Mouse (Mus musculus): ENCODE results near the gene Iqsec1.

Iqsec1 gene

GRCm38 (mm10) chr6:90953349-90953748 lies 35.1 kb downstream of the Iqsec1 start:
- no peak for DNase-seq

DNA sequence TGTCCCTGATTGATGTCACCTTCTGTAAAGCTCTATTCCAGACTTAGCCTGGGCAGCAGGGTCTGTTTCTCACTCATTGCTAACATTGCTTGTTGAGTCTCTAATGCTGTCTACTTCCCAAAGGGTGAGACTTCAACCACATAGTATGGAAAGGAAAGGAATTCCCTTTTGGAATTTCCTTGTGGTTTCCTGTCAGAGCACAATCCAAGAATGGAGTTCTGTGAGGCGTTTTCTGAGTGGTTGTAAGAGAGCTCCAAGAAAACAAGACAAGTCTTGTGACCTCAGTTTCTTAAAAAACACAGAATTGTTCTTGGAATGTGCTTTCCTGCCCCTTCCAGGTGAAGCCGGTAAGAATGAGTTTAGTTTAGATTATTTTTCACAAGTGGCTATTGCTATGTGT lies 37.5 kb downstream of the Iqsec1 start:
- DNase-seq: no peak

DNA sequence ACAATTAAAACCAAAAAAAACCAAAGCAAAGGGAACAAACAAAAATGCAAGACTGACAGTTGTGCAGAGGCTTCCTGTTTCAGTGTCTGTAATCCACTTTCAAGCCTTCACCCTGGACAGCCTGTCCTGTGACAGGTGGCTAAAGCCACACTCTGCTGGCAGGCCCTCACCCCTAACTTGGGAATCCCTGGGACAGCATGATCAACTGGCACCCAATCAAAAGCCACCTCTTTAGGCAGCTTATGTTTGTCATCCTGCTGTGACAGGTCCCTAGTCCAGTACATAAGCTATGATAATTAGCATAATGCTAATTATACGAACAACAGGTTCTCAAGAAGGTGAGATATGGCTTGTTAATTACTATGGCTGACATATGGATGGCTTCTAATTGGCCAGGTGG lies 40.4 kb downstream of the Iqsec1 start:
- DNase-seq: no peak

DNA sequence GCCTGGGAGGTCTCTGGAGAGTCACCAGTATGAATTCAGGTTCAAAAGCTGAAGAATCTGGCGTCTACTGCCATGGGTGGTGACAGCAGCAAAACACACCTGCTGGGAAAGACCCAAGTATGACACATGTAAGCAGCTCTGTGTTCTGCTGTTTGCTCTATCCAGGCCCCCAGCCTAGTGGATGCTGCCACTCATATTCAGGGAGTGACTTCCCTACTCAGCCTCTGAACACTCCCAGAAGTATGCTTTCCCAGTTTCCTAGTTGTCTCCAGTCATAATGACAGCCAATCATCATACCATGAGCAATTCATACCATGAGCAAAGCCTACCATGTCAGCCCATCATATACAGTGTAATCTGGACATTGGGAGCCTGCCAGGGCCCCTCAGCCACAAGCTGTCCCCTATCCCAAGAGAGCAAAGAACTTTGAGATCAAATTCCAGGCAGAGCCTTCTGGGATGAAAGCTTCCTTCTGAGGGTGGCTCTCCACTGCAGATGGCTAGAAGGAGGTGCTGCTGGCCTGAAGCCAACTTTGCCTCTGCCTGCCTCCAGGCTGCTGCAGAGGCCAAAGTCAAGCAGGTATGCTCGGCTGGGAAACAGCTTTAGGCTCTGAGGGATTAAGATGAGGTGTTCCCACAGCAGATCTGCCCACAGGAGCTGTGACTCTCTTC lies 42.8 kb downstream of the Iqsec1 start:
- DNase-seq: peak; percentile 31 to 41

DNA sequence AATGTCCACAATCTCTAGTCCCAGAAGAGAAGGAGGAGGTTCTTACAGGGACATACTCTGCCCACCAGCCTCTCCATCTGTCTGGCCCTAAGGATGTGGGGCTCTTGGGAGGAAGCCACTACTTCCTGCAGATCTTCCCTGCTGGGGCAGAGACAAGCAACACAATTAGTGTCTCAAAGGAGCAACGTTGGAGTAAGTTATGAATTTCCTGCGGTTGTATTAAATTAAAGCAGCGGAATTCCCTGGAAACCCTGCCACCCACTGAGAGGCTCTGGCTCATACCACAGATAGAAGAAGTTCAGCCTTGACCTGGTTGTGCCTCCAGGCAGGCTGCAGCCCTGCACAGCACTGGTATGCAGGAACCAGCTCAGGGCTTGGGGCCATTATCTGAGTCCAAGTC lies 47.2 kb downstream of the Iqsec1 start:
- no peak for DNase-seq

DNA sequence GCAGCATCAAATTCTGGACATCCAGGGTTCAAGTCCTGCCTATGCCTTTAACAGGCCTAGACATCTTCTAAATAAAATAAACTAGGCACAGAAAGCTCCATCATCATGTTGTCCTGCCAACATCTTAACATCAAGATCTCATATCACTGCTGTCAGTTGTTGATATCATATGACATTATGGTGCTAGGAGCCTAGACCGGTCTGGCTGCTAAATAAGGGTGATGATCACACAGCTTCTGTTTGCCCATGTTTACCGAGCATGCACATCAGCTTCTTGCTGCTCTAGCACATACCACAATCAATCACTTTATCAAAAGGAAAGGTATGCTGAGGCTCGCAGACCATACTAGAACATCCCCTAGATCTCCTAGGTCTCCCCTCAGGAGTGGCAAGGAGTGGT lies 54.8 kb downstream of the Iqsec1 start:
- no peak for DNase-seq

- DNase-seq: no peak
Measured at GRCm38 (mm10) chr6:90928806-90929205, 59.7 kb downstream of the Iqsec1 start.

DNA sequence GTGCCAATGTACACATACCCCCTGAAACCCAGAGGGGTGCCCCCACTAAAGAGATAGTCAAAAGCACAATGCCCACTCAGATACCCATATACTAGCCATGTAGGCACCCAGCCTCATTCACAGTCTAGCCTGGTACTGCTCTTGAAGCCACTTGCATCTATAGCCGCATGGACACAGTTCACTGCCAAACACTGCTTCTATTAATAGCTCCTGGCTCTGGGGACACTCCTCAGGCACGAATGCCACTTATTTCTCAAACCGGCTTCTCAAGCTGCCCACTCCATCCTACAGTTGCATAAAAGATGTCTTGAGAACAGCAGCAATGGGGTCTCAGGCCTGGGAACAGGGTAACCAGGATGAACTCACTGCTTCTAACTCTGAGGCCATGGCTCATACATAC lies 63.0 kb downstream of the Iqsec1 start:
- DNase-seq: no peak

- DNase-seq: no peak
Measured at GRCm38 (mm10) chr6:90924796-90925195, 63.7 kb downstream of the Iqsec1 start.

- DNase-seq: no peak
Measured at GRCm38 (mm10) chr6:90924379-90924778, 64.1 kb downstream of the Iqsec1 start.

DNA sequence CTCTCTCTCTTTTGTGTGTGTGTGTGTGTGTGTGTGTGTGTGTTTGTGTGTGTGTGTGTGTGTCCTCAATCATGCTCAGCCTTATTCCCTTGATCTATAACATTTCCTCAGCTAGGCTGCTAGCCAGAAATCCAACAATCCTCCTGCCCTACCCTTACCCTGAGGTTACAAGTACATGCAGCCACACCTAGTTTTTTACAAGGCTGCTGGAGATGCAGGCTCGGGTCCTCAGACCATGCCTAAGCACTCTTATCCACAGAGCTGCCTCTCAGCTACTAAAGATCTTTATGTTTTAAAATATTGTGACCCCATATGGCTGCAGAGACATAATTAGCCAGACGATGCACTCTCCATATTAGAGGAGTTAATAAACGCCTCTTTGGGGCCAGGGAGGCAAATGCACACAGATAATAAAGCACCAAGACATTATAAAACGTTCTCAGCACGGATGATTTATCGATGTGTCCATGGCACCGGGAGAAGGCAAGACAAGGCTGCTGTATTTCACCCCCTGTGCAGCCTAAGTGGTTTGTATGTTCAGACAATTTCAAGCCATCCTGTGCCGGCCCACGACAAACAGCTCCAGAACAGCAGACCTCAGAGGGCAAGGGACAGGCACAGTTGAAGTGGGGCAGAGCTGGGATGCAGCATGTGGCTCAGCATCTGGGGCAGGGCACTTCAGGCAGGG lies 67.1 kb downstream of the Iqsec1 start:
- no peak for DNase-seq

GRCm38 (mm10) chr6:90920510-90921220 lies 67.8 kb downstream of the Iqsec1 start:
- no peak for DNase-seq

GRCm38 (mm10) chr6:90919636-90920420 lies 68.7 kb downstream of the Iqsec1 start:
- no peak for DNase-seq

GRCm38 (mm10) chr6:90915585-90915984 lies 72.9 kb downstream of the Iqsec1 start:
- DNase-seq: no peak

DNA sequence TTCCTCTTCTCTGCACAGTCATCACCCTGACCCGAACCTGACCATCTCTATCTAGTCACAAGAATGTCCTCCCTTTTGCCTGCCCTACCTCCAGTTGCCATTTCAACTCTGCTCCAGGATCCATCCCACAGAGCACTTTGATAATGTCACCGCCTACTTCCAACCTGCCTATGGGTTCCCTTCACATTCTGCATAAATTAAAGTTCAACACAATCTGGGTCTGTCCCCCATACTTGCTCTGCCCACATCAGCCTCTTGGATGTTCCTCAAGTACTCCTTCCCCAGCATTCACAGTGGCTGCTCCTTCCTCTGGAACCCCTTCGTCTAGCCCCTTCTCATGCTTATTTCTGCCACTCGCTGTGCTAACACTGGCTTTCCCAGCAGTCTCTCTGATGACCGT lies 74.7 kb downstream of the Iqsec1 start:
- no peak for DNase-seq

DNA sequence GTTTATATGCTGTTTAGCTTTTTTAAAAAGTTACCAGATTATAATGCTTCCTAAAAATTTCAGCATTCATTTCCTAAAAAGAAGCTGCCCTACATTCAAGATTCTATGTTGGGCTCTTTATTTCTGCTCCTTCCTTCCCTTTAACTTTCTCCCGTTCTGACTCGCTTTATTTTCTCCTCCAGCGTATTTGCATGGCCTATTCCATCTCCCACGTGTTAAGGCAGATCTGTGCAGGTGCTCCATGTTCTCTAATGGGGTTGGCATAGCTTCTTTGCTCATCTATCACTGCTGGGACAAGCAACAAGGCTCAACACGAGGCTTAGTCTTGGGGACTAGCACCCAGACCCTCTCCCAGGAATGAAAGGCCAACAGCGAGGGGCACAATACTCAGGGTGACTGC lies 75.7 kb downstream of the Iqsec1 start:
- DNase-seq: no peak

- DNase-seq: no peak
Measured at GRCm38 (mm10) chr6:90904143-90904542, 84.3 kb downstream of the Iqsec1 start.

GRCm38 (mm10) chr6:90900302-90900701 lies 88.2 kb downstream of the Iqsec1 start:
- no peak for DNase-seq

DNA sequence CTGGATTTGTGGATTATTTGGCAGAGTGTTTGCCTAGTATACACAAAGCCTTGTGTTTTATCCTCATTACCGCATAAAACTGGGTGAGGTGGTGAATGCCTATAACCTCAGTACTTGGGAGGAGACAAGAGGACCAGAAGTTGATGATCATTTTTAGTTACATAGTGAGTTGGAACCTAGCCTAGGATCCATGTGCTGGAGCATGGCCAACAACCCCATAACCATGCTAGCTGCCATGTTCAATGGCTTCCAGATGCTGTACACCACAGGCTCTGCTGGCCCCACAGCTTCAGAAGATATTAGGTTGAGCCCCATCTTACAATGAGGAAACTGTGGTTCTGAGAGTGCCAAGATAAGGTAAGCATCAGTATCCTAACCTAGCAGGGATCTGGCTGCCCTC lies 89.2 kb downstream of the Iqsec1 start:
- DNase-seq: no peak

DNA sequence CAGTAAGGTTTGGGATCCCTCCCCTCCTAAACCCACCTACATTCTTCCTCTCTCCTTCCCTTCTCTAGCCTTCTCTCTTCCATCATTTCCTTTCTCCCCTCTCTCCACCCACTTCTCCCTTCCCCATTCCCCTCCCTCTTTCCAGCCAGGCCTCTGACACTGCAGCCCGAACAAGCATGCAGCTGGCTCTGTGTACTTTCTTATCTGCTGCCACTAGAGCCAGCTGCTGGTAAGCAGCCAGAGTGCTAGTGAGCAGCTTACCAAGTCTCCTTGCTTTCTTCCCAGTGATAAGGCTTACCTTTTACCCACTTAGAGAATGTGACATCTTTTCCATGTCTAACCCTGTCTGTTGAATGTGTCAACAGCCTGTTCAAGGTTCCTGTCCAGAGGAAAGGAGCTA lies 90.4 kb downstream of the Iqsec1 start:
- no peak for DNase-seq

GRCm38 (mm10) chr6:90892401-90892800 lies 96.1 kb downstream of the Iqsec1 start:
- no peak for DNase-seq

- no peak for DNase-seq
Measured at GRCm38 (mm10) chr6:90889356-90890285, 98.9 kb downstream of the Iqsec1 start.

Data from kidney, adult 8-10 months (tissue).